Mouse (Mus musculus): ENCODE results near the gene Hspb9. TPM values are rescaled to one million over a fixed set of nuclear protein-coding genes. Genes with fewer than 3 reads are reported as not detected.

Hspb9 gene
- polyA plus RNA-seq, 1 experiment from 2014 or later: 0.27 TPM

GRCm38 (mm10) chr11:100687265-100687664 lies 26.4 kb upstream of the Hspb9 start:
- Histone ChIP-seq H3K36me3 (ENCODE audit: control insufficient read depth, insufficient read depth, low read length) (no peaks in the 10 kb centered on the region), H3K4me1 (replicated peaks; ENCODE audit: control insufficient read depth, insufficient read depth, low read length) (peaks cover 3% of the 10 kb centered on the region; the same call in 1 of the 2 replicates), H3K9ac (ENCODE audit: low read depth, low read length) (no peak overlapping the region), H3K9me3 (ENCODE audit: control insufficient read depth, low read length) (no peaks in the 10 kb centered on the region), H3K4me3 (ENCODE audit: low read depth, low read length) (no peak overlapping the region), H3K27ac (ENCODE audit: low read depth, low read length) (no peak overlapping the region), H3K27me3 (replicated peaks; ENCODE audit: control insufficient read depth, insufficient read depth, low read length) (peaks cover 12% of the 10 kb centered on the region), H3K4me2 (no peak overlapping the region)
- DNase-seq (ENCODE audit: low spot score) (no peak), ATAC-seq (replicated peaks; ENCODE audit: low FRiP score) (no peak)
- 73% methylated on average over 7 of the region's 7 CpGs for WGBS

GRCm38 (mm10) chr11:100688443-100688842 lies 25.2 kb upstream of the Hspb9 start:
- WGBS: 70% methylated on average over 4 of the region's 4 CpGs
- Histone ChIP-seq H3K4me1 (replicated peaks; ENCODE audit: control insufficient read depth, insufficient read depth, low read length) (peaks cover 3% of the 10 kb centered on the region; the same call in 1 of the 2 replicates), H3K27me3 (replicated peaks; ENCODE audit: control insufficient read depth, insufficient read depth, low read length) (peaks cover 23% of the 10 kb centered on the region), H3K9ac (ENCODE audit: low read depth, low read length) (no peak overlapping the region), H3K9me3 (ENCODE audit: control insufficient read depth, low read length) (no peaks in the 10 kb centered on the region), H3K36me3 (ENCODE audit: control insufficient read depth, insufficient read depth, low read length) (no peaks in the 10 kb centered on the region), H3K4me3 (ENCODE audit: low read depth, low read length) (no peak overlapping the region), H3K4me2 (no peak overlapping the region), H3K27ac (ENCODE audit: low read depth, low read length) (no peak overlapping the region)
- ATAC-seq (replicated peaks; ENCODE audit: low FRiP score) (no peak), DNase-seq (ENCODE audit: low spot score) (no peak)

- no peaks in the 10 kb centered on the region for H3K36me3 ChIP-seq (ENCODE audit: control insufficient read depth, insufficient read depth, low read length)
- 71% methylated on average over 7 of the region's 7 CpGs for WGBS
- H3K4me2 ChIP-seq: no peak overlapping the region
- no peak overlapping the region for H3K9ac ChIP-seq (ENCODE audit: low read depth, low read length)
- peaks cover 24% of the 10 kb centered on the region for H3K27me3 ChIP-seq (replicated peaks; ENCODE audit: control insufficient read depth, insufficient read depth, low read length)
- H3K4me3 ChIP-seq (ENCODE audit: low read depth, low read length): no peak overlapping the region
- ATAC-seq (replicated peaks; ENCODE audit: low FRiP score): no peak
- H3K9me3 ChIP-seq (ENCODE audit: control insufficient read depth, low read length): no peaks in the 10 kb centered on the region
- peaks cover 3% of the 10 kb centered on the region; the same call in 1 of the 2 replicates for H3K4me1 ChIP-seq (replicated peaks; ENCODE audit: control insufficient read depth, insufficient read depth, low read length)
- no peak for DNase-seq (ENCODE audit: low spot score)
- no peak overlapping the region for H3K27ac ChIP-seq (ENCODE audit: low read depth, low read length)
Measured at GRCm38 (mm10) chr11:100690389-100690788, 23.3 kb upstream of the Hspb9 start.

DNA sequence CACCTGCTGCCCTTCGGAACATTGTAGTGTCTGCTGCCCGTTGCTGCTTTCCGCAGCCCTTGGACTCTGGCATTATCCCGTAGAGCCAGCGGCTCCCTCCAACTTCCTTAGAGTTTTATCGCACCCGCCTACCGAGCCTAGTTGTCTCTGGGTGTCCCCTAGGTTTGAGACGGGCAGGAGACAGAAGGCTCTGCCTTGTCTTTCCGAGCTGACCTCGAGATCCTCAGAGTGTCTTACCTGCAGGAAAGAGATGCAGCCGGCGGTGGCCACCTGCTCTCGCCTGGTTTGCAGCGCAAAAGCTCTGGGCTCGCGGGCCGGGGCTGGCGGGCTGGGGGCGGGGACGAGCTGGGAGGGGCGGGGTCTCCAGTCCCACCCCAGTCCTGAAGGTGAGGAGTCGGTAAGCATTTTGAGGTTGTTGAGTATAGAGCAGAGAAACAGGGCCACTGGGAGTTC lies 21.5 kb upstream of the Hspb9 start, which contains the start of gene Zfp385c:
Gene Zfp385c (minus strand): TSS at position 292 of the 453 bp plus-strand sequence.
- H3K4me3 ChIP-seq (ENCODE audit: low read depth, low read length): peak within 1 kb of the TSS; percentile 39
- H3K4me2 ChIP-seq: peak within 1 kb of the TSS; percentile 61
- DNase-seq (ENCODE audit: low spot score) (no peak), ATAC-seq (replicated peaks; ENCODE audit: low FRiP score) (no peak)
- H3K27ac ChIP-seq (ENCODE audit: low read depth, low read length): no peak within 1 kb of the TSS
- H3K27me3 ChIP-seq (replicated peaks; ENCODE audit: control insufficient read depth, insufficient read depth, low read length): peaks cover 24% of the 10 kb centered on the region
- no peak within 1 kb of the TSS; the same call in 1 of the 2 replicates for H3K9ac ChIP-seq (ENCODE audit: low read depth, low read length)
- peaks cover 3% of the 10 kb centered on the region; the same call in 1 of the 2 replicates for H3K4me1 ChIP-seq (replicated peaks; ENCODE audit: control insufficient read depth, insufficient read depth, low read length)
- H3K9me3 ChIP-seq (ENCODE audit: control insufficient read depth, low read length): no peaks in the 10 kb centered on the region
- H3K36me3 ChIP-seq (ENCODE audit: control insufficient read depth, insufficient read depth, low read length): no peaks in the 10 kb centered on the region
- WGBS: 1% methylated on average over 23 of the region's 23 CpGs

DNA sequence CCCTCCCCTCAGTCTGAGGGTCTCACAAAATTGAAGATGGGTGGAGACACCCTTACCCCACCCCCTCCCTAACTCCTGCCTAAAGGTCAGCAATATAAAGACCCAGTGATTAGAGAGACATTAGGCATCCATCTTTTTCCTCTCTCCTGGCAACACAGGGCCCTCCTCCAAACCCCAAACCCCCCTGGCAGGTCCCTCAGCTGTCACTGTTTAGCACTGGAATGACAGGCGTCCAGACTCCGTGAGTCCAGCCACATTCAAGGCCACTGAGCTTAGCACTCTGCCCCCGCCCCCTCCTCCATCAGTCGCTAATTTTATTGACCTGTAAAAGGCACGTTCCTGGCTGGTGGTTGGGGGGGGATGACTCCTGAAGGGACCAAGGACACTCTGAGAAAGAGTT lies 20.5 kb upstream of the Hspb9 start:
- peaks cover 21% of the 10 kb centered on the region for H3K27me3 ChIP-seq (replicated peaks; ENCODE audit: control insufficient read depth, insufficient read depth, low read length)
- ATAC-seq (replicated peaks; ENCODE audit: low FRiP score) (no peak), DNase-seq (ENCODE audit: low spot score) (no peak)
- no peak overlapping the region for H3K27ac ChIP-seq (ENCODE audit: low read depth, low read length)
- no peak overlapping the region for H3K4me3 ChIP-seq (ENCODE audit: low read depth, low read length)
- no peaks in the 10 kb centered on the region for H3K9me3 ChIP-seq (ENCODE audit: control insufficient read depth, low read length)
- no peaks in the 10 kb centered on the region for H3K36me3 ChIP-seq (ENCODE audit: control insufficient read depth, insufficient read depth, low read length)
- no peak overlapping the region for H3K4me2 ChIP-seq
- H3K9ac ChIP-seq (ENCODE audit: low read depth, low read length): no peak overlapping the region
- peaks cover 3% of the 10 kb centered on the region; the same call in 1 of the 2 replicates for H3K4me1 ChIP-seq (replicated peaks; ENCODE audit: control insufficient read depth, insufficient read depth, low read length)
- WGBS: 30% methylated on average over 5 of the region's 5 CpGs

- WGBS: 28% methylated on average over 5 of the region's 5 CpGs
- Histone ChIP-seq H3K9me3 (ENCODE audit: control insufficient read depth, low read length) (no peaks in the 10 kb centered on the region), H3K4me3 (ENCODE audit: low read depth, low read length) (no peak overlapping the region), H3K27me3 (replicated peaks; ENCODE audit: control insufficient read depth, insufficient read depth, low read length) (peaks cover 21% of the 10 kb centered on the region), H3K9ac (ENCODE audit: low read depth, low read length) (no peak overlapping the region), H3K36me3 (ENCODE audit: control insufficient read depth, insufficient read depth, low read length) (no peaks in the 10 kb centered on the region), H3K4me2 (no peak overlapping the region), H3K4me1 (replicated peaks; ENCODE audit: control insufficient read depth, insufficient read depth, low read length) (peaks cover 3% of the 10 kb centered on the region; the same call in 1 of the 2 replicates), H3K27ac (ENCODE audit: low read depth, low read length) (no peak overlapping the region)
- ATAC-seq (replicated peaks; ENCODE audit: low FRiP score) (no peak), DNase-seq (ENCODE audit: low spot score) (peak; percentile 76)
Measured at GRCm38 (mm10) chr11:100694926-100695325, 18.7 kb upstream of the Hspb9 start.

DNA sequence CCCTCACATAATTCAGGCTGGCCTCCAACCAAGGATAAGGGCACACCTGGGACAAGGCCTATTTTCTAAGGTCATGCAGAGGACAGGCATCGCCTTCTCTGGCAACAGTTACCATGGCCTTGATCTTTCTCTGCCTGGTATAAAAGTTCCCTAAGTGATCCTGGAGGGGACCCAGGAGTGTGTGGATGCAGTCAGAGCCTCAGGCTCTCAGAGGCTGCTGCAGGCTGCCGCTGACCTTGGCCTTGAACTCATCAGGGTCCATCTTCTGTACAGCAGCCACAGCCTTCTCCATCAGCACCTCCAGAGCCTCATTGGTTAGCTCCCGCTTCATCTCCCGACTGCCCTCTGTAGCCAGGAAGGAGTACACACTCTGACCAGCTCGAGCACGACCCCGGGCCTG lies 15.7 kb upstream of the Hspb9 start:
- ATAC-seq (replicated peaks; ENCODE audit: low FRiP score) (no peak), DNase-seq (ENCODE audit: low spot score) (no peak)
- Histone ChIP-seq H3K9me3 (ENCODE audit: control insufficient read depth, low read length) (no peaks in the 10 kb centered on the region), H3K9ac (ENCODE audit: low read depth, low read length) (no peak overlapping the region), H3K4me1 (replicated peaks; ENCODE audit: control insufficient read depth, insufficient read depth, low read length) (peaks cover 10% of the 10 kb centered on the region), H3K4me3 (ENCODE audit: low read depth, low read length) (no peak overlapping the region), H3K4me2 (no peak overlapping the region), H3K27ac (ENCODE audit: low read depth, low read length) (no peak overlapping the region), H3K36me3 (ENCODE audit: control insufficient read depth, insufficient read depth, low read length) (no peaks in the 10 kb centered on the region), H3K27me3 (replicated peaks; ENCODE audit: control insufficient read depth, insufficient read depth, low read length) (peaks cover 6% of the 10 kb centered on the region)
- WGBS: 76% methylated on average over 7 of the region's 7 CpGs

GRCm38 (mm10) chr11:100700710-100701109 lies 12.9 kb upstream of the Hspb9 start:
- Histone ChIP-seq H3K36me3 (ENCODE audit: control insufficient read depth, insufficient read depth, low read length) (no peaks in the 10 kb centered on the region; the same call in 1 of the 2 replicates), H3K27ac (ENCODE audit: low read depth, low read length) (no peak overlapping the region), H3K4me2 (peak overlapping the region; percentile 56), H3K27me3 (replicated peaks; ENCODE audit: control insufficient read depth, insufficient read depth, low read length) (no peaks in the 10 kb centered on the region), H3K9me3 (ENCODE audit: control insufficient read depth, low read length) (no peaks in the 10 kb centered on the region), H3K4me3 (ENCODE audit: low read depth, low read length) (no peak overlapping the region), H3K9ac (ENCODE audit: low read depth, low read length) (no peak overlapping the region), H3K4me1 (replicated peaks; ENCODE audit: control insufficient read depth, insufficient read depth, low read length) (peaks cover 12% of the 10 kb centered on the region)
- DNase-seq (ENCODE audit: low spot score) (no peak), ATAC-seq (replicated peaks; ENCODE audit: low FRiP score) (no peak)
- 78% methylated on average over 3 of the region's 3 CpGs for WGBS

DNA sequence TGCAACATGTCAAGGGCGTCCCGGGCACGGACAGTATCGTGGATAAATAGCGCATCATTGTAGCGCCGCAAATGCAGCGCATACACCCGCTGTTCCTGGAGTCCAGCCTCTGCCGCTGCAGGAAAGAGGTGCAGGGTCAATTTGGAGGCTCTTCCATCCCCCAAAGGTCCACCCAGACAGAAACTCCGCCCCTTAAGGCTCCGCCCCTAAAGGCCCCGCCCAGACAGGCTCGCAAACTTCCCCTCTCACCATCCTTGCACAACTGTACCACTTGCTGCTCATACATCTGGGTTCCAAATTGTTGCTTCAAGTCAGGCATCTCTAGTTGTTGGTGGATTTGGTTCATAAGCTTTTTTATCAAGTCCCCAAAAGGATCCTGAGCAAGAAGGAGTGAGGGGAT lies 12.3 kb upstream of the Hspb9 start:
- DNase-seq (ENCODE audit: low spot score) (peak; percentile 66), ATAC-seq (replicated peaks; ENCODE audit: low FRiP score) (peak; percentile 71)
- 5% methylated on average over 14 of the region's 14 CpGs for WGBS
- no peak overlapping the region for H3K27ac ChIP-seq (ENCODE audit: low read depth, low read length)
- peak overlapping the region; percentile 22; the same call in 1 of the 2 replicates for H3K4me3 ChIP-seq (ENCODE audit: low read depth, low read length)
- no peaks in the 10 kb centered on the region for H3K9me3 ChIP-seq (ENCODE audit: control insufficient read depth, low read length)
- peak overlapping the region; percentile 56 for H3K4me2 ChIP-seq
- peaks cover 4% of the 10 kb centered on the region; the same call in 1 of the 2 replicates for H3K36me3 ChIP-seq (ENCODE audit: control insufficient read depth, insufficient read depth, low read length)
- H3K4me1 ChIP-seq (replicated peaks; ENCODE audit: control insufficient read depth, insufficient read depth, low read length): peaks cover 12% of the 10 kb centered on the region
- no peak overlapping the region for H3K9ac ChIP-seq (ENCODE audit: low read depth, low read length)
- H3K27me3 ChIP-seq (replicated peaks; ENCODE audit: control insufficient read depth, insufficient read depth, low read length): no peaks in the 10 kb centered on the region
